Mouse (Mus musculus): ENCODE results near the gene Utp11. TPM values are rescaled to one million over a fixed set of nuclear protein-coding genes. Genes with fewer than 3 reads are reported as not detected.

Gene Utp11
- total RNA-seq, 1 experiment = 39.7 TPM

DNA sequence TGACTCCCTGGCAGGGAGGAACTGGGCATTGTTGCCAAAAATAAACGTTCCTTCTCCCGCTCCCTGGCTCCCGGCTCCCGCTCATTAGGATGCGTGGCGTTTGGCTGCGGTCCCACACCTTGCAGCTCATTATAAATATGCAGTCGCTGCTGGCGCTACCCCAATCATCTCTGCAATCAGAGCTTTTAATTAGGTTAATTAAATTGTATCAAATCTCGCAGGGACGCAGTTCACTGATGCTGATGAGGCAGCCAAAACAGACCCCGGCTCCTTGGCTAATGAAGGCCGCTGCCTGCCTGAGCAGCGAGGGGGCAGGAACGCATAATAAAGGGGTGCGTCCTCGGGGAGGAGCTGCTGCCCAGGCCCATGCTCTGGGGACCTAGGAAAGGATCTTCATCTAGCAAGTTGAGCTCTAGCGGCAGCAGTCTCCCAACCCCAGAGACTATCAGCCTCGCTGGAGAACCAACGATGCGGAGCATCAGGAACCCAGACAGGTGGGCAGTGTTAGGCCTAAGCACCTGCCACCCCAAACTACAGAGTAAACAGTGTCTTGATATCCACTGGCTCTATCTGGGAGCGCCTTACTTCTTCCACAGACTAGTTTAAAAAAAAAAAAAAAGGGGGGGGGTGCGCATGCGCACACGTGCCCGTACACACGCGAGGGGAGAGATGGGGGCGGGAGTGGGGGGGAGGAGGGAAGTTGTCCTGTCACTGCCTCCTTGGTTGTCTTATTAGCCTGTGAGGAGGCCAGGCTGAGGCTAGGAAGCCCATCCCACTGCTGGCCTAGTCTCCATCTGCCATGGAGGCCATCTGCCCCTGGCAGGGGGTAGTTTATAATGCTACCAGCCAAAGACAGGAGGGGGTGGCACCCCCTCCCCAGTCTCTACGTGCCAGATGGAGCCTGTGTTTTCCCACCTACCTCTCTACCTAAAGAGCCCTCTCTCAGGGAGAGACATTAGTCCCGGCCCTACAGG lies 20.8 kb downstream of the Utp11 start:
- no peak overlapping the region for H3K27ac ChIP-seq (ENCODE audit: insufficient read depth, low read depth, low read length, poor library complexity, severe bottlenecking)
- in situ Hi-C loops (cut with MboI; ENCODE audit: low sequenced_read_pairs in 2 of 2, unreplicated experiment in 2 of 2) = no loop called here
- TF ChIP-seq ZNF384 (IDR thresholded peaks at IDR 0.05; ENCODE audit: low read depth, low read length) (peak; percentile 71), ZC3H11A (IDR thresholded peaks at IDR 0.05; ENCODE audit: borderline replicate concordance, low read depth, low read length) (no peak)
- peaks cover 5% of the 10 kb centered on the region; the same call in 1 of the 2 replicates for H3K36me3 ChIP-seq (ENCODE audit: control insufficient read depth, insufficient read depth, low read length, poor library complexity, severe bottlenecking)
- peaks cover 0 to 17% of the 10 kb centered on the region in 2 experiments; a peak in 2 of 4 replicates for H3K4me1 ChIP-seq (ENCODE audit: control insufficient read depth in 2 of 2, insufficient read depth in 2 of 2, low read length in 2 of 2, poor library complexity in 1 of 2)
- H3K9ac ChIP-seq (ENCODE audit: insufficient read depth, low read depth, low read length, poor library complexity, severe bottlenecking) = no peak overlapping the region
- DNase-seq (ENCODE audit: low read depth, low spot score) = no peak
- H3K9me3 ChIP-seq (ENCODE audit: control insufficient read depth, insufficient read depth, low read depth, low read length) = no peaks in the 10 kb centered on the region
- H3K4me3 ChIP-seq (ENCODE audit: insufficient read depth in 1 of 2, low read depth in 1 of 2, low read length in 2 of 2, poor library complexity in 1 of 2, severe bottlenecking in 1 of 2) = peak overlapping the region; percentile 40 to 41; a peak in 3 of 4 replicates

- no peak overlapping the region for H3K4me3 ChIP-seq (ENCODE audit: insufficient read depth in 1 of 2, low read depth in 1 of 2, low read length in 2 of 2, poor library complexity in 1 of 2, severe bottlenecking in 1 of 2)
- 0 out of 2 replicates have a peak, but pooled peaks cover 3% of the 10 kb centered on the region for H3K36me3 ChIP-seq (ENCODE audit: control insufficient read depth, insufficient read depth, low read length, poor library complexity, severe bottlenecking)
- peaks cover 0 to 17% of the 10 kb centered on the region in 2 experiments; a peak in 2 of 4 replicates for H3K4me1 ChIP-seq (ENCODE audit: control insufficient read depth in 2 of 2, insufficient read depth in 2 of 2, low read length in 2 of 2, poor library complexity in 1 of 2)
- TF ChIP-seq MAFK (IDR thresholded peaks at IDR 0.05; ENCODE audit: insufficient read depth, low read depth, low read length) = no peak
- no peak for TF ChIP-seq ZC3H11A (IDR thresholded peaks at IDR 0.05; ENCODE audit: borderline replicate concordance, low read depth, low read length)
- TF ChIP-seq HCFC1 (IDR thresholded peaks at IDR 0.05; ENCODE audit: borderline replicate concordance, insufficient read depth, low read length) = no peak
- no peak for TF ChIP-seq CHD2 (IDR thresholded peaks at IDR 0.05; ENCODE audit: low read depth, low read length)
- TF ChIP-seq ZNF384 (IDR thresholded peaks at IDR 0.05; ENCODE audit: low read depth, low read length) = no peak
- in situ Hi-C loops (cut with MboI; ENCODE audit: low sequenced_read_pairs in 2 of 2, unreplicated experiment in 2 of 2) = no loop called here
- H3K9ac ChIP-seq (ENCODE audit: insufficient read depth, low read depth, low read length, poor library complexity, severe bottlenecking) = no peak overlapping the region
- H3K9me3 ChIP-seq (ENCODE audit: control insufficient read depth, insufficient read depth, low read depth, low read length) = no peaks in the 10 kb centered on the region
- no peak overlapping the region for H3K27ac ChIP-seq (ENCODE audit: insufficient read depth, low read depth, low read length, poor library complexity, severe bottlenecking)
- DNase-seq (ENCODE audit: low read depth, low spot score) = no peak
Observed at GRCm38 (mm10) chr4:124671583-124671982, 21.8 kb downstream of the Utp11 start.

GRCm38 (mm10) chr4:124670232-124670631 lies 23.2 kb downstream of the Utp11 start:
- peaks cover 0 to 17% of the 10 kb centered on the region in 2 experiments; a peak in 2 of 4 replicates for H3K4me1 ChIP-seq (ENCODE audit: control insufficient read depth in 2 of 2, insufficient read depth in 2 of 2, low read length in 2 of 2, poor library complexity in 1 of 2)
- in situ Hi-C loops (cut with MboI; ENCODE audit: low sequenced_read_pairs in 2 of 2, unreplicated experiment in 2 of 2) = no loop called here
- no peak overlapping the region for H3K4me3 ChIP-seq (ENCODE audit: insufficient read depth in 1 of 2, low read depth in 1 of 2, low read length in 2 of 2, poor library complexity in 1 of 2, severe bottlenecking in 1 of 2)
- no peaks in the 10 kb centered on the region for H3K36me3 ChIP-seq (ENCODE audit: control insufficient read depth, insufficient read depth, low read length, poor library complexity, severe bottlenecking)
- no peak for TF ChIP-seq ZC3H11A (IDR thresholded peaks at IDR 0.05; ENCODE audit: borderline replicate concordance, low read depth, low read length)
- no peak for TF ChIP-seq MAFK (IDR thresholded peaks at IDR 0.05; ENCODE audit: insufficient read depth, low read depth, low read length)
- no peak for TF ChIP-seq HCFC1 (IDR thresholded peaks at IDR 0.05; ENCODE audit: borderline replicate concordance, insufficient read depth, low read length)
- TF ChIP-seq CHD2 (IDR thresholded peaks at IDR 0.05; ENCODE audit: low read depth, low read length) = no peak
- no peak for TF ChIP-seq ZNF384 (IDR thresholded peaks at IDR 0.05; ENCODE audit: low read depth, low read length)
- H3K27ac ChIP-seq (ENCODE audit: insufficient read depth, low read depth, low read length, poor library complexity, severe bottlenecking) = no peak overlapping the region; the same call in 1 of the 2 replicates
- H3K9me3 ChIP-seq (ENCODE audit: control insufficient read depth, insufficient read depth, low read depth, low read length) = no peaks in the 10 kb centered on the region
- no peak overlapping the region for H3K9ac ChIP-seq (ENCODE audit: insufficient read depth, low read depth, low read length, poor library complexity, severe bottlenecking)
- no peak for DNase-seq (ENCODE audit: low read depth, low spot score)

DNA sequence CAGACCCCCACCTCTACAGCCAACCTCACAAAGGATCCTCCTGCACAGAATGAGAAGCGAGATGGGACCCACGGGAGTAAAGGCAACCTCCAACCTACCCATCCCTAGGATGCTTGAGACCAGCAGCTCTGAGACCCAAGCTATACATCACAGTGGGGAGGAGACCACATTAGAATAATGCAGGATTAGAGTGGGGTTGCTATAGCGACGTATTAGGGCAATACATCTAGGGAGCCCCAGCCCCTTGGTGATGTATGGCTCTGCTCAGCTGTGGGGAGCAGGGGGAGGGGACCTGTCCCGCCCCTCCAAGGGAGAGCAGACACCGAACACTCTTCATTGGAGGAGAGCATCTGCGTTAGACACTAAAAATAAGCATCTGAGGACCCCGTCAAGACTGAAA lies 25.3 kb downstream of the Utp11 start:
- no peak overlapping the region for H3K27ac ChIP-seq (ENCODE audit: insufficient read depth, low read depth, low read length, poor library complexity, severe bottlenecking)
- TF ChIP-seq ZC3H11A (IDR thresholded peaks at IDR 0.05; ENCODE audit: borderline replicate concordance, low read depth, low read length) (no peak), HCFC1 (IDR thresholded peaks at IDR 0.05; ENCODE audit: borderline replicate concordance, insufficient read depth, low read length) (no peak), ZNF384 (IDR thresholded peaks at IDR 0.05; ENCODE audit: low read depth, low read length) (no peak)

More for the DNA sequence above, 25.3 kb downstream of the Utp11 start:
- no peak for DNase-seq (ENCODE audit: low read depth, low spot score)
- H3K36me3 ChIP-seq (ENCODE audit: control insufficient read depth, insufficient read depth, low read length, poor library complexity, severe bottlenecking) = no peaks in the 10 kb centered on the region
- in situ Hi-C loops (cut with MboI; ENCODE audit: low sequenced_read_pairs in 2 of 2, unreplicated experiment in 2 of 2) = no loop called here
- no peaks in the 10 kb centered on the region for H3K9me3 ChIP-seq (ENCODE audit: control insufficient read depth, insufficient read depth, low read depth, low read length)
- H3K4me1 ChIP-seq (ENCODE audit: control insufficient read depth in 2 of 2, insufficient read depth in 2 of 2, low read length in 2 of 2, poor library complexity in 1 of 2) = peaks cover 0 to 11% of the 10 kb centered on the region in 2 experiments; a peak in 2 of 4 replicates
- H3K9ac ChIP-seq (ENCODE audit: insufficient read depth, low read depth, low read length, poor library complexity, severe bottlenecking) = no peak overlapping the region
- no peak overlapping the region for H3K4me3 ChIP-seq (ENCODE audit: insufficient read depth in 1 of 2, low read depth in 1 of 2, low read length in 2 of 2, poor library complexity in 1 of 2, severe bottlenecking in 1 of 2)
